Mouse (Mus musculus) macrophage (primary cell): ENCODE measurements around the gene Gm19402. TPM values are rescaled to one million over a fixed set of nuclear protein-coding genes. Genes with fewer than 3 reads are reported as not detected.
A peak's percentile ranks its signal among the peaks of the same experiment; 100 is the strongest.
"Not testable (repeated sequence)": the region's sequence is repeated elsewhere in the genome, so short reads cannot be mapped to it uniquely, and the experiment has no call there.

Experiments
- H3K27ac ChIP-seq: fragments of 350-480 bp; formaldehyde crosslinking; 2 replicates; pipeline ENCODE4 v1.9.0; 2021
- H3K36me3 ChIP-seq: fragments of 350-480 bp; formaldehyde crosslinking; 2 replicates; pipeline ENCODE4 v1.9.0; 2021; ENCODE audit errors: inconsistent target
- H3K4me3 ChIP-seq: fragments of 350-480 bp; formaldehyde crosslinking; 2 replicates; pipeline ENCODE4 v1.9.0; 2021; ENCODE audit errors: inconsistent target
- H3K79me2 ChIP-seq: fragments of 350-480 bp; formaldehyde crosslinking; 2 replicates; pipeline ENCODE4 v1.9.0; 2021; ENCODE audit errors: inconsistent target
- WGBS: methylation state at CpG from one replicate; pipeline ENCODE4 v1.1.7; 2026; ENCODE audit warnings: inconsistent platforms; ENCODE audit not compliant: missing documents; 5-methylcytosine and 5-hydroxymethylcytosine counted together
- polyA plus RNA-seq: library from polyadenylated mRNA; stranded (reverse); fragments of 250-400 nt; gene quantifications from 3 replicates; pipeline ENCODE4 v1.2.4, GENCODE M21; 2018; ENCODE audit warnings: inconsistent platforms
- total RNA-seq, 78 experiments: library from RNA; depleted of rRNA; stranded (reverse); fragments of 250-400 nt; gene quantifications; 1 replicate in 9 of 78; 2 replicates in 24 of 78; 3 replicates in 43 of 78; 4 replicates in 2 of 78; pipeline ENCODE4 v1.2.4; 2018; ENCODE audit warnings: inconsistent platforms in 56 of 78

The Gm19402 gene
- total RNA-seq (2018; cell fraction: chromatin; rRNA removed) = not detected
- not detected for total RNA-seq (2018; cell fraction: cytosol; rRNA removed)
- not detected for total RNA-seq (2018; cell fraction: nucleus; rRNA removed)
- not detected in 3 replicates for polyA plus RNA-seq

- WGBS = 76% methylated on average over 3 of the region's 3 CpGs
- not testable (repeated sequence) for H3K27ac ChIP-seq, H3K4me3 ChIP-seq, H3K36me3 ChIP-seq, H3K79me2 ChIP-seq
Observed at GRCm38 (mm10) chr10:77690356-77690807, at the start of gene Gm19402. Gene Gm19402 (minus strand): TSS chr10:77690757.

GRCm38 (mm10) chr10:77738929-77739328 lies 48.4 kb upstream of the Gm19402 start:
- 49% methylated on average over 4 of the region's 4 CpGs for WGBS

GRCm38 (mm10) chr10:77735928-77736327 lies 45.4 kb upstream of the Gm19402 start:
- no peaks in the 10 kb centered on the region for H3K36me3 ChIP-seq
- 100% methylated on average over 1 of the region's 1 CpGs for WGBS
- no peak overlapping the region for H3K4me3 ChIP-seq
- no peak overlapping the region for H3K27ac ChIP-seq
- no peaks in the 10 kb centered on the region for H3K79me2 ChIP-seq

More at GRCm38 (mm10) chr10:77738929-77739328, 48.4 kb upstream of the Gm19402 start:
- Histone ChIP-seq H3K4me3 (no peak overlapping the region), H3K79me2 (no peaks in the 10 kb centered on the region), H3K36me3 (no peaks in the 10 kb centered on the region), H3K27ac (no peak overlapping the region)

GRCm38 (mm10) chr10:77729241-77729640 lies 38.7 kb upstream of the Gm19402 start:
- 69% methylated on average over 4 of the region's 4 CpGs for WGBS
- Histone ChIP-seq H3K79me2 (no peaks in the 10 kb centered on the region), H3K4me3 (no peak overlapping the region), H3K27ac (no peak overlapping the region), H3K36me3 (no peaks in the 10 kb centered on the region)

- Histone ChIP-seq H3K79me2 (no peaks in the 10 kb centered on the region), H3K36me3 (no peaks in the 10 kb centered on the region), H3K27ac (no peak overlapping the region), H3K4me3 (no peak overlapping the region)
- 83% methylated on average over 4 of the region's 4 CpGs for WGBS
Observed at GRCm38 (mm10) chr10:77728280-77728679, 37.7 kb upstream of the Gm19402 start.

- Histone ChIP-seq H3K79me2 (no peaks in the 10 kb centered on the region), H3K4me3 (no peak within 1 kb of the TSS), H3K36me3 (no peaks in the 10 kb centered on the region), H3K27ac (no peak within 1 kb of the TSS)
- WGBS = 23% methylated on average over 3 of the region's 3 CpGs
Observed at GRCm38 (mm10) chr10:77726186-77726585, 35.6 kb upstream of the Gm19402 start, which contains the start of gene Gm10100. Gene Gm10100 (plus strand): TSS chr10:77726486.

- Histone ChIP-seq H3K4me3 (no peak overlapping the region), H3K27ac (no peak overlapping the region)
- 77% methylated on average over 8 of the region's 8 CpGs for WGBS
Observed at GRCm38 (mm10) chr10:77724855-77725254, 34.3 kb upstream of the Gm19402 start.

GRCm38 (mm10) chr10:77720299-77720698 lies 29.7 kb upstream of the Gm19402 start, which contains the start of gene Krtap12-1:
Gene Krtap12-1 (plus strand): TSS chr10:77720599.
- H3K79me2 ChIP-seq, H3K27ac ChIP-seq, H3K4me3 ChIP-seq, H3K36me3 ChIP-seq: not testable (repeated sequence)
- WGBS = 91% methylated on average over 1 of the region's 1 CpGs

More at GRCm38 (mm10) chr10:77724855-77725254, 34.3 kb upstream of the Gm19402 start:
- Histone ChIP-seq H3K79me2 (no peaks in the 10 kb centered on the region), H3K36me3 (no peaks in the 10 kb centered on the region)

- Histone ChIP-seq H3K27ac (no peak within 1 kb of the TSS), H3K79me2 (no peaks in the 10 kb centered on the region), H3K4me3 (no peak within 1 kb of the TSS), H3K36me3 (no peaks in the 10 kb centered on the region)
- 77% methylated on average over 1 of the region's 1 CpGs for WGBS
Observed at GRCm38 (mm10) chr10:77715507-77715906, 24.9 kb upstream of the Gm19402 start, which contains the start of gene Gm10142. Gene Gm10142 (plus strand): TSS chr10:77715807.

GRCm38 (mm10) chr10:77713734-77714133 lies 23.2 kb upstream of the Gm19402 start:
- Histone ChIP-seq H3K27ac (peak overlapping the region; percentile 31), H3K36me3 (no peaks in the 10 kb centered on the region), H3K4me3 (no peak overlapping the region), H3K79me2 (no peaks in the 10 kb centered on the region)
- WGBS = 16% methylated on average over 4 of the region's 4 CpGs

- not testable (repeated sequence) for H3K36me3 ChIP-seq
Observed at GRCm38 (mm10) chr10:77711157-77711556, 20.6 kb upstream of the Gm19402 start, which contains the start of gene Gm10024. Gene Gm10024 (plus strand): TSS chr10:77711457.

GRCm38 (mm10) chr10:77709831-77710230 lies 19.3 kb upstream of the Gm19402 start:
- Histone ChIP-seq H3K27ac (no peak overlapping the region), H3K36me3 (no peaks in the 10 kb centered on the region), H3K79me2 (no peaks in the 10 kb centered on the region), H3K4me3 (no peak overlapping the region)
- WGBS = 91% methylated on average over 3 of the region's 3 CpGs

More at GRCm38 (mm10) chr10:77711157-77711556, 20.6 kb upstream of the Gm19402 start, which contains the start of gene Gm10024:
- not testable (repeated sequence) for H3K27ac ChIP-seq, H3K4me3 ChIP-seq, H3K79me2 ChIP-seq

GRCm38 (mm10) chr10:77706326-77706725 lies 15.8 kb upstream of the Gm19402 start, which contains the start of gene Gm10272:
Gene Gm10272 (plus strand): TSS chr10:77706626.
- Histone ChIP-seq H3K36me3 (no peaks in the 10 kb centered on the region), H3K27ac (no peak within 1 kb of the TSS), H3K4me3 (no peak within 1 kb of the TSS), H3K79me2 (no peaks in the 10 kb centered on the region)
- WGBS = 100% methylated on average over 1 of the region's 1 CpGs

GRCm38 (mm10) chr10:77697133-77697532 lies 6.6 kb upstream of the Gm19402 start, which contains the start of gene Gm9508:
Gene Gm9508 (minus strand): TSS chr10:77697233.
- Histone ChIP-seq H3K27ac (no peak within 1 kb of the TSS), H3K36me3 (no peaks in the 10 kb centered on the region), H3K79me2 (no peaks in the 10 kb centered on the region), H3K4me3 (no peak within 1 kb of the TSS)
- 52% methylated on average over 4 of the region's 4 CpGs for WGBS

GRCm38 (mm10) chr10:77687021-77687420 lies 3.5 kb downstream of the Gm19402 start:
- 56% methylated on average over 10 of the region's 10 CpGs for WGBS

More at GRCm38 (mm10) chr10:77687021-77687420, 3.5 kb downstream of the Gm19402 start:
- Histone ChIP-seq H3K27ac (no peak overlapping the region), H3K4me3 (no peak overlapping the region), H3K79me2 (no peaks in the 10 kb centered on the region), H3K36me3 (no peaks in the 10 kb centered on the region)
